Mouse (Mus musculus): ENCODE measurements at regions not wholly inside any gene's neighbourhood (a gene's known extent, or its start where the extent isn't known, plus 50 kb on each side); places are given as distances from the start of the nearest gene placed in this dataset.

DNA sequence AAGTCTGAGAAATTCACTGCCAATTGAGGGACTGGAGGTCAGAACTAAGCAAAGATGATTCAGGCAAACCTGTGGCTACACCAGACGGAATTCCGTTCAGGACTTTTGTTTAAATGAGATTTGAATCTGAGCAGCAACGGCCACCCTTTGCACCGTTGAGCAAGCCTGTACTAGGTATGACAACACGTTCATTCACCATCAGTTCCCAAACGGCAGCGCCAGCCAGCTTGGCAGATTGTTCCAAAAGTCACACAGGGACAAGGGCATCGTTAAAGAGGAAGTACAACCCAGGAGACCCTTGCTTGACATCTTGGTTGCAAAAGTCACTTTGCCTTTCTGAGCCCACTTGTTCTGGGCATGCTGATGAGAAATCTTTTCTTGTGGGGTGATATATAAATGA, 233.5 kb downstream of the Foxo1 start:
- no peak for TF ChIP-seq CTCF (IDR thresholded peaks at IDR 0.05; ENCODE audit: insufficient read depth, low read depth, low read length)
- no peak for TF ChIP-seq POLR2A (IDR thresholded peaks at IDR 0.05; ENCODE audit: insufficient read depth, low read depth, low read length)

Data from olfactory bulb, adult 2 months (tissue).